Mouse (Mus musculus) left cerebral cortex, adult 9 months (tissue): Measurements from ENCODE around the gene Elovl5.

ENCODE experiments used
- DNase-seq, 2 experiments: peaks; one replicate each; pipeline ENCODE4 v3.0.0; 2022; ENCODE audit warnings: low spot score in 2 of 2

Gene Elovl5

DNA sequence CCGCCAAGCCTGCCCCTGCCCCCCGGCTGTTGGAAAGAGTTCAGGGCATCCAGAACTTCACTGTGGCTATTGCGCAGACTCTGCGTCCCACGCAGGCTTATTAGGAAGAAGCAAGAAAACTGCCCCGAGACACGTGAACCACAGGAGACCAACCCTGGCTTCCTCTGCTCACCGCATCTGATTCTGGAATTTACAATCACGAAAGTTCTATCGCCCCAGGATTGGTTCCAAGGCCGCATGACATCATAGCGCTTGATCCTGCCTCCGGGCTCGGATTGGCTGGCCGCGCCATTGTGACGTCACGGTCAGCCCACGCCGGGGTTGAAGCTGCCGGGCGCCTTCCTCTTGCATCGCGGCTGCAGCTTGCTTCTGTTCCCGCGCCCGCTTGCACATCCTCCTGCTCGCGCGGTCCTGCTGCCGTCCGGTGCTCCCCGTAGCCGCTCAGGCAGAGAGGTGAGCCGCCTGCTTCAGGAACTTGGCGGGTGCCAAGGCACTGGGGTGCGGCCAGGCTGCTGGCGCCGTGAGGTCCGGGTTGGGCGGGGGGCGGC, at the start of gene Elovl5:
Gene Elovl5, plus strand, starts transcription at position 291 of the 548 bp plus-strand sequence.
- DNase-seq: peak; percentile 92 to 98

DNA sequence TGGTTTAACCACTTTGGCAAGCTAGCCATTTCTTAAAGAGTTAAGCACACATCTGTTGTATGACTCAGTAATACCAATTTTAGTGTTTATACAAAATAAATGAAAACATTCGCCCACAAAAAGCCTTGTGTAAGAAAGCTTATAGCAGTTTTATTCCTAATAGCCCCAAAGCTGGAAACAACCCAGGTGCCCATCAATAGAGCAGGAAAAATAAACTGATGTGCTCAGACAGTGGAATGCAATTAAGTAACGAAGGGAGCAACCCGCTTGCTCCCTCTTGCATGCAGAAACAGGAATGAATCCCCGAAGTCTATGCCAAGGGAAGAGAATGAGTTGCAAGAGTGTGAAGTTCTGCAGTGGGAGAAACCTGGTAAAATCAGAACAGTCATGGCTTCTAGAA, 25.7 kb upstream of the Elovl5 start:
- DNase-seq: no peak

DNA sequence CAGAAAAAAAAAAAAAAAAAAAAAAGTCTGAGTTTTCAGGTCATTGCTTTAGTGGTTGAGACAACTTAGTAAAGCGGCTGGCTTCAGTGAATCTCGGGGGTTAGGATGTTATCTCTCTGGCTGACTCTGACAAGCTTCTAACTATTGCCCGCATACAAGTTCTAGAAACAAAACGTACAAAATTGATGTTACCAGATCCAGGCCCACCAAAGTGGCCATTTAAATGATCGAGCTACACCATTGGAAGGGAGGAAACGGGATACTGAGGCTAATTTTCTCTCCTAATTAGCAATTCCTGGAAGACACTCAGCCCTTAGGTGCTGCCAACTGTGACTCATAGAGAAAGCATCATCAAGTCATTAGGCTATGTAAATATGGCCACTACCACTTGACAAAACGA, 18.6 kb upstream of the Elovl5 start:
- no peak for DNase-seq

DNA sequence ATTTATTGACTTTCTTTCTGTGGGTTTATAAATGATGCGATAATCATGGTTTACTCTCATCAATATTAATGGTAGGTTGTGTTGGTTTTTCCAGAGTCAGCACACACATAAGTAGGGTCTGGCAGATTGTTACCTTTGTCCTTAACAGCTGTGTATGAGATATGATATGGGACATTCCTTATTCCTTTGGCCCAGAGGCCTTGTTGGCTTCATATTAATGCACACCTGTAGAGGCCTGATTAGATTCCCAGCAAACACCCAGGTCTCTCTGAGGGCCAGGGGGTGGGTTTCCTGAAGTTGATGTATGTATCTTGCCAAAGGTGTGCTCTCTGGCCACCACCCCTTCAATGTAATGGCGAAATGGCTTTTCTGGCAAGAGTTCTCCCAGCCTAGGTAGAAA, 13.0 kb upstream of the Elovl5 start:
- DNase-seq: no peak

DNA sequence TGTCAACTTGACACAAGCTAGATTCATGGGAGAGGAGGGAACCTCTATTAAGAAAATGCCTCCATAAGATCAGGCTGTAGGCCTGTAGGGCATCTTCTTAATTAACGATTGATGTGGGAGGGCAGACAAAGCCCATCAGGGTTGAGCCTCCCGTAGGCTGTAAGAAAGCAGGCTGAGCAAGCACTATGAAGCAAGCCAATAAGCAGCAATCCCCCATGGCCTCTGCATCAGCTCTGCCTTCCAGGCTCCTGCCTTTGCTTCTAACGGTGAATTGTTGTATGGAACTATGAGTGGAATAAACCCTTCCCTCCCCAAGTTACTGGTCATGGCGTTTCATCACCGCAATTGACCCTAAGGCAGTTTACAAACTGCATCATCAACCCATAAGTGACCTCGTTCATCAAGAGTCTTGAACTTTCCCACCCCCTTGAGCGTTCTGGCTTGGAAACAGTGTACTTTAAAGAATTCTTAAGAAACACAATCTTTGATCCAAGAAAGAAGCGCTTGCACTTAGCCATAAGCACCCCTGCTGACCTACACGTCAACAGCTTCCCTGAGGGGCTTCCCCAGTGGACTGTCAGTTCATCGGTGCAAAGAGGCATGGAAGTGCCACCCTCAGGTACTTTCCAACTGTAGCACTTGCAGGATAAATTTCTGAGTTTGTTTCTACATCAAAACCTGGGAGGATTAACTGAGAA, 7.4 kb upstream of the Elovl5 start:
- DNase-seq: no peak

DNA sequence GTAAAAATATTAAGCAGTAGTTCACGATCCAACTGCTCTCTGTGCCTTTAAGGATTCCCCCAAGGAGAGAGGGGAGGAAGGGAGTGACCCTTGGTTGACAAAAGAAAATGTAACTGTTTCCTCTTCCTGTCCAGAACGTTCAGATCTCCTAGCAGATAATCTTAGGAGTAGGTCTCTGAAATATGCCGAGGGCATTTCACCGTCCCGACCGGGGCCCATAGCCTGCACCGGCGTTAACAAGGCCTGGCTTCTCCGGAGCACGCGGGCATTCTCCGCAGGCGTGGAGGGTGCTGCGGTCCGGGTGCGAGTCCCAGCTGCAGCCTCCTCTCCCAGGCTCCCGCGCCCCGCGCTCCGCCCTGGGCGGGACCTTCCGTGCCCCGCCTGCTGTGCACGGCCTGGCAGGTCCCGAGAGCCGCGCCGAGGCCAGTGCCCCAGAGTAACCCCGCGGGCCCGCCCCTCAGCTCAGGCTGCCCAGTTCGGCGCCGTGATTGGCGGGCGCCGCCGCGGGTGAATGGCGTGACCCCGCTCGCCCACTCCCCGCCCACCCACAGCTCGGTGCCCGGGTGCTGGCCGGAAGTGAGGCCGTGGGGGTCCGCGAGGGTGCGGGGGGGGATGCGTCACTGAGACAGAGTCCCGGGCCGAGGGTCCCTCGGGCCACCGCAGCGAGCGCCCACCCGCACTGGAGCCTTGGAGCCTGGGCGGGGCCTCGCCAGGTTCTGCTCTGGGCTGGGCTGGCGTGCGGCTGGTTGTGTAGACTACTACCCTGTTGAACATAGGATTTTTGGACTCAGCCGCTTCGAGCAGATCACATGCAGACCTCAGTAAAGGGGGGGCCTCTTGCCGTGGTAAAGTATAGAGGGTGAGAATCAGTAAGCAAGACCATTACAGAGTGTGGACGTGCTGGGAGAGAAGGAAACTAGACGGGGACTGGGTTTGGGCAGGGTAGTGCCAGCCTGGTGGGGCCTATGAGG, 6.6 kb upstream of the Elovl5 start:
- DNase-seq: peak; percentile 76 to 85

DNA sequence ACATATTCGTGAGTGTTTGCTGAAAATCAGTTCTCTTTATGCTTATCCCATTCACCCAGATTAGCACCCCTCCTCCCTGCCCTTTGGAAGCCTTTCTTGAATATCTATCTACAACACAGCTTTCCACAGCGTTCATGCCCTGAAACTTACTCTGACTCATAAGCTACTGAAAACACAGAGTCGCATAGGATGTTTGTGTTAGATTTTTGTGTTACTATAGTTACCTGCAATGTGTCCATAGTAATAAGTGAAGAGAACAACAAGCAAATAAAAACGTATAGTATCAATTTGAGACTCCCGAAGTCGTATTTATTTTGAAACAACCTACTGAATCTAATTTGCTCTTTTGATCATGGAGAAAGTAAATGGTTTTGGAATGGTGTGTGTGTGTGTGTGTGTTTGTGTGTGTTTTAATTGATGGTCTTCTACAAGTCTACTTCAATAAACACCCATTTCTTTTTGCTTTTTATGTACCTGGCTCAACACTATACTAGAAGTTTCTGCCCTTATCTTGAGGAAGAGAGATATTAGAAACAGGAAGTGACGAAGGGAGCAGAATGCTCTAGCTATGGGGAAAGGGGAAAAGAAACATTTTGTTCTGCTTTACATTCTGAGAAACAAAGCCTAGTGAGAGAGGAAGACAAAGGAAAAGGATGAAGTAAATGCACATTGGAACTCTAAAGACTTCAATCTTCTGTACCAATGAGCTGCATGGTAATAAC, 5.5 kb upstream of the Elovl5 start:
- DNase-seq: no peak

DNA sequence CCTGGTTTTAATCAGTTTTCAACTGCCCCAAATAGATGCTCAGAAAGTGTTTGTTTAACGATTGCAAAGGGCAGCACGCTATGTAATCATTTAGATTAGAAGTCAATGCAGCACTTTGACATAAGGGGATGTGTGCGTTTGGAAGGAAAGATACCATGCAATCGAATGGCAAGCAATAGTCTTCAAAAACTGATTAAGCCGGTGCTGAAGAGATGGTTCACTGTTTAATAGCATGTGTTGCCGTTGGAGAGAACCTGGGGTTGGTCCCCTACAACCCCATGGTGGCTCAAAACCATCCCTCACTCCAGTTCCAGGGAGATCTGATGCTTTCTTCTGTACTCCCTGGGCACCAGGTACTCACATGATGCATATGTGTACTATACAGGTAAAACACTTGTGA, 4.9 kb upstream of the Elovl5 start:
- DNase-seq: no peak

DNA sequence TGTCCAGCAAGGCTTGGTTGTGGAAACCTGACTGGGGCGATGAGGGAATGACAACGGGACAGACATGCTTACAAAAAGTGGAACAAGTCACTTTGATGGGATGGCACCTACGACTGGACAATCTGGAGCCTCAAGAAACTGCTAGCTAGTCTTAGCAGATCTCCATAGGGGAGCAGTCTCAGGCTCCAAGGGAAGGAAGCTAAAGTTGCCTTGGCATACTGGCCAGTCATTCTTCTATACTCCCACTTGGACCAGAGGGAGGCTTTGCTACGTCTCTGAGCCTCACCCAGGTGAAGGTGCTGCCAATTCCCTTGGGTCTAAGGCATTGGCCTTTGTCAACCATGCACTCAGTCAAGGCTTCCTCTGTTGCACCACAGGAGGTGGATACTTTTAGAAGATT, 2.5 kb upstream of the Elovl5 start:
- no peak for DNase-seq

DNA sequence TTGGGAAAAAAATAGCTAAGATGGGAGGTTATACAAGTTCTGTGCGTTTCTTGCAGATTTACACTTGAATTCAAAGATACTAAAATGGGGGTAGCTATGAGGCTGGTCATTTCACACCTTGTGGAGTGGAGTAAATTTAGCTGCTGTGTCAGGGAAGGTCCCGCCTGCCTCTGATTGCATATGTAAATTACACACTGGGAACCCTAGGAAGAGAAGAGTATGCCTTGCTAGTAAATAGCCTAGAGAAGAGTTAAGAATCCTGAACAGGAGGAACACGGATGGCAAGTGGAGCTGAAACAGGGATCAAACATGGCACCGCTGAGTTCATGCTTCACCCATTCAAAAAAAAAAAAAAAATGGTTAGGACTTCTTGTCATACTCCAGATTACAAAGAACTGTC, 1.4 kb upstream of the Elovl5 start:
- no peak for DNase-seq

DNA sequence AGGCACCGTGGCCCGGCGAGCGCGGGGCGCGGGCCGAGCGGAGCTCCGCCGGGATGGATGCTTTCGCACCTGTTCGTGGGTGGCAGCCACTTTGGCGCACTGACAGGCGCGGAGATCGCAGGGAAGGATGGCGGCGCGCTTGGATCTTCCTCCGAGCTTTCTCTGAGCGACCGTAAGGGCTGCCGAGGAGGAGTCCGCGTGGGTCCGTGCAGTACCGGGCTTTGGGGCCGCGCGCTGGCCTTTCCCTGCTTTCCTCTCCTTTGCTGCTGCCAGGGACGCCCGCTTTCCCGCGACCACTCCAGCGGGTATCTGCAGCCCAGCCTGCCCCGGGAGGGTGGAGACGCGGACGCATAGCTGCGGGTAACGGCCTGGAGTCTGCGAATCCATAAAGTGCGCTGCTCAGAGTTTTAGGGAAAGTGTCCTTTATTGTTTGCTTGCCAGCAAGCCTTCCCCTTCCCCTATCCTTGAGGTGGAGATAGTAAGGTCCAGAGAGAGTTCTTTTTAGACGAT, 513 bp downstream of the Elovl5 start:
- no peak for DNase-seq

DNA sequence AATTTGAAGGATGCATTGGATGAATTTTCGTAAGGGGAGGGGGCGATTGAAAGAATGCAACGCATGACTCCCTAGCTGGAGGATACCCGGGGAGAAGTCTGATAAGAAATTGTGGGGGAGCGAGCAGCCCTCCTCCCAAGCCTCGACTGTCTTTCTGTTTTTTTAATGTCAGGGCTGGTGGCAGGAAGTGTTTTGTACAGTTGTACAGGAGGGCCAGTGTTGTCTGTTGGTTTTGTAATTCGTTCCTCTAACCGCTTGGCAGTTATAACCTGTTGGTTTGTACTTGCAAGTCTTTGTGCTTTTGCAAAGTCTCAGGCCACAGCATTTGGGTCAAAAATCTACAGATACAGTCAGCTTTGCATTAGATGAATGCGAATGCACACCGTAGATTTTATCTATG, 1.0 kb downstream of the Elovl5 start:
- DNase-seq: no peak

DNA sequence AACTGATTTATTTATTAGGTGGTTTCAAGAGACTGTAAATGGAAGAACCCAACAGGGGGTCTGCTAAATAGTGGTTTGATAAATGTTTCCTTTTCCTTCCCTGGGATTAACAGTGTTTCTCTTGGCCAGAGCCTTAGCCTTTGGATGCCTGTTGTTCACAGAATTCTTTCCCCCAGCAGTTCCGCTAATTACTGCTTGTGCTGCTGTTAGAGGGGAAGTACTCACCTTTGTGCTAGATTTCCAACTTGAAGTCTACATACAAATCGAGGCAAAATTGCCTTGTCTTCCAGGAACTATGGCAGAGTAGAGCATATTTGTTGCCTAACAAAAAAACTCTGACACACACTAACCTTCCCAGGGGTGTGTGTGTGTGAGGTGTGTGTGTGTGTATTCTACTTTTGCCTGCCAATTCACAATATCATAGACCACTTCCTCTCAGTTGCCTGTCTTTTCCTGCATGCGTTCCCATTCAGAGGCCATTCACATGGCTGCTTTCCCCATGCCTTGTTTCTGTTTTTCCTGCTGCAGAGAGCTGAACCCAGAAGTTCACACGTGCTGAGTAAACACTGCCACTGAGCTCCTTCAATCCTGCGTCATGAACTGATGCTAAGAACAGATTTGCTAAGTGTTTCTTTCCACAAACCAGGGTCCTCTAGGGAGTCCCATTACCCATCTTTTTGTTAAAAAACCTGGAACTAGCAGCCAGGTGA, 2.0 kb downstream of the Elovl5 start:
- DNase-seq: no peak

DNA sequence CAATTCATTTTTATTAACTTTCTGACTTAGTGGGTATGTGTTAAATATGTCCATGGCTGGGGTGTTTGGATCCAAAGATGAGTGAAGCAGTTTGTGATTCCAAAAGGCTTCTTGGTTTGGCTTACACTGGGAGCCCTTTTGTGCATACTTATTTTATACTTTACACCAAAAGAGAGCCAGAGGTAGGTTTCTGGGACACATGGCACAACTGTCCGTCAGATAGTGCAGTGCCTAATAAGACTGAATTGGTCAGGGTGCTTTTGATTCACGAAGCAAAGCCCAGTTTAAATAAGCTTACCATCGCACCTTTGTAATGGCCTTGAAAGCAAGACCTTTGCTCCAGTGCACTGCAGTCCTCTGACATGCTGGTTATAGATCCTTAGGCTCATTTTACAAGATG, 3.3 kb downstream of the Elovl5 start:
- DNase-seq: no peak

DNA sequence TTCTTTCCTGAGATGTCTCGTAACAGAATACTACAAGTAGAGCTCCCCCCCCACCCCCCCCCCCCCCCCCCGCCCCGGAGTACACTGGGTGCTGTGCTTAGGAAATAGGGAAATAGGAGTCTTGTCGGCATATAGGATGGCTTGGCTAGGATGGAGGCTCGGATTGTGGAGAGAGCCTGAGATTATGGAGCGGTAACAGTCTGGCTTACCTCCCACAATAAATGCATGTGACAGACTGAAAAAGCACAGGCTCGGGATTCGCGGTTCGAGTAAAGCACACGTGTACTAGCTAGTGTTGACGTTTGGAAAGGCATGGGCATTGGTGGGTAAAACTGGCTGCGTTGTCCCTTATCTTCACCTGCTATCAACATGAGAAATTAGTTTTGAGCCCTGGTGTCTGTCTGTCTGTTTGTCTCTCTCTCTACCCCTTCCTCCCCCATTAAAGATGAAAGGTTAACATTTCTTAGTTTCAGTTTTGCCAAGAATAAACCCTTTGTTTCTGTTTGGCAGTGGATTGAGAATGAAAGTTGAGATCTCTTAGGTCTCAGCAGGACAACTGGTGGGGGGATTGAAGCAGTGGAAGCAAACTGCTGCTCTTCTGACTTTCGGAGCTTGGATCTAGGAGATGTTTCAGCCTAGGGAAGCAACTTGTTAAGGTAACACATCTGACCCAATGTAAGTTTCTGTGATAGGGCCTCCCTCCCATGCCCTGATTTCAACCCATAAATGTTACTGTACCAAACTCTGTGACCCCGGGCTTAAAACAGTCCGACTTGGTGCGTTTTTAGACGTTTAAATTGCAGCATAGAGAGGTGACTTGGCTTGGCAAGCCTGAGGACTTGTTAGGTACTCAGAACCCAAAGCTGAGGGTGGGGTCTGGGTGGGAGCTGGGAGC, 4.4 kb downstream of the Elovl5 start:
- no peak for DNase-seq

DNA sequence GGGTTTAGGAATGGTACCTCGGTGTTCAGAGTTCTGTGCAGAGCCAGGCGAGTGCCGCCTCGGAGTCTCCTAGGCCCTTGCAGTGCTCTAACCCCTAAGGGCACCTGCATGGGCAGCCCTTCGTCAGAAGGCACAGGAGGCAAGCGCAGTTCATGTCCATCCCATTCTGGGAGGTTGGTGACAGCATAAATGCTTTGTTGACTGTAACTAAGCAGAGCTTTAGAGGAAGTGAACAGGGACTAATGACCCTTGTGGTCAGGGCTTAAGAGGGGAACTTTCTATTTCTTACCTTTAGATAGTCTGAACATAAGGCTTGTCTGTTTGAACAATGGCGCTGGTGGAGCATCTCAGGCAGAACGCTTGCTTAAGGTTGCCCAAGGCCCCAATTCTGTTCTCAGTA, 6.6 kb downstream of the Elovl5 start:
- no peak for DNase-seq

DNA sequence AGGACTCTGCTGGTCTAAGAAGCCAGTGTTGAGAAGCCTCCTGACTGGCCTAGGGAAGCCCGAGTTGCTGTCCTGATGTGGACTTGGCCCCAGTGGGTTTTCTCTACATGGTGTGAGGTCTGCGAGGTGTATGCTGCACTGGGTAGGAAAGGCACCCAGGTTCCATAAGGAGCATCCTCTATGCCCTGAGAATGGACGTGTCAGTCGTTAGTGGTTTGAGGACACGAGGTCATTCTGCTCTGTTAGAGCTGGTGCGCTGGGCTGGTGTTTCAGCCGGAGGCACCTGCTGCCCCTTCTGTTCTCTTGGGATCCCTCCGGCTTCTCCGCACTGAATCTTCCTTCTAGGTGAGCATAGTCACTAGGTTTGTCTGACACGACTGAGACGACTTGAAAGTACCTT, 7.0 kb downstream of the Elovl5 start:
- no peak for DNase-seq

DNA sequence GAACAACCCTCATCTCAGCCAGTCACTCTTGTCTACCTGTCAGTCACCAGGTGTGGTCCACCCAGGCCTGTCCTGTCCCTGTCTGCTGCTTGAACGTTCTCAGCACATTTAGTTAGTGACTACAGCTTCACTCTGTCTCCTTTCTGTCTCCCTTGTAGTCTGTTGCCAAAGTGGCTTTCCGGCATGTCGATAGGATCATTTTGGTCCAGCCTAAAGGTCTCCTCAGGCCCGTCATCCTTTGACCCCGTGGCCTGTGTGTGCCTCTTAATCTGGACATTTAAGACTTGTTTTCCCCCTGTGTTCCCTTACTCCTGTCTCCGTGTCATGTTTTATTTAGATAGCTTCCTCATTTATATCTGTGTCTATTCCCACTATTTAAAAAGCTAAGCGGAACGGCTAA, 9.0 kb downstream of the Elovl5 start:
- no peak for DNase-seq

DNA sequence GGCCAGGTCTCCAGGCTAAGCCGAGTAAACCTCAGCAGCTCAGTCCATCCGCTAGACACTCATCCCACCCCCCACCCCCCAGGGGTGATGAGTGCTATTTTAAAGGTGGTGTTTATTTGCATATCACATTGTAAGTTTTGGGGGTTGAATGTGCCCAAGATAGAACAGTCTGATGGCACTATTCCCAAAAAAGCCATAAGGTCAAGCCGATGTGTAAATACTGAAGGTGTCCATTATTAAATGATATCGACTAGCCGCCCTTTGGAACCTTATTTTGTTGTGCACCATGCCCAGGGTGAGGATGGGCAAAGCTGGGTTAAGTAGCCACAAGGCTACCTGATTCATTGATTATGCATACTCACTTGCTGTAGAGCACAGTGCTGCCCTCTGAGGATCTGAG, 9.7 kb downstream of the Elovl5 start:
- no peak for DNase-seq

DNA sequence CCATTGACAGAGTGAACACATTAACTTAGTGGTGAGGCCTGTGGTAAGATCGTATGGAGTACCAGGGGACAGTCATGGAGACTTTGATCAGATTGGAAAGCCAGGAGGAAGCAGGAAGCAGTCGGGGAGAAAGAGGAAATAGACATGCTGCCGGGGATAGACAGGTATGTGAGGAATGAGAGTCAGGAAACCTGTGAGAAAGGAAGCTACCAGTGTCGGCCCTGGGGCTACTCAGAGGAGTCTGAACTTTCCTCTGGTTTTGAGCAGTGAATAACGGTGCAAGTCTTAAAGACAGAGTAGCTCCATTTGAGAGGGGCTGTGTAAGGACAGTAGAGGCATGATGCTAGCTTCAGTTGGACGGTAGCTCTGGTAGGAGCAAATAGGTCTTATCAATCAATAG, 10.3 kb downstream of the Elovl5 start:
- no peak for DNase-seq
